Mouse (Mus musculus) embryo, embryonic 9.5 days (tissue): ENCODE measurements around the gene Zmynd10.

Source experiments
- DNase-seq: peaks from one replicate; pipeline ENCODE4 v3.0.0-alpha.2; 2017; ENCODE audit errors: extremely low spot score

Zmynd10 gene

DNA sequence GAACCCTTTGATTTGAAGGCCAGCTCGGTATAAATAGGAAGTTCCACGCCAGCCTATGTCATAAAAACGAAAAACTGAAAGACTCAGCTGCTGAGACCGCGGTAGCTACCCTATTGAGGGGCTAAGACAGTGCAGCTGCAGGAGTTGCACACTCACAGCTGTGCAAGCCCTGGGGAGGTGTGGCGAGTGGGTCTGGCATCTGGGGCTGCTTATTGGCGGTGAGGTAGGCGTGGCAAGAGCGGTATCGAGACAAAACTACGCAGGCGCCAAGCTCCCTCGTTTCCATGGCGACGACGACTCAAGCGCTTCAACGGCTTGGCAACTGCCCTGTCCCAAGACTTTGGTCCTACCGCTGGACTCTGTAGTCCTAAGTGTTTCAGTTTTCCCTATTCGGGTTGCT, at the start of gene Zmynd10:
TSS of gene Zmynd10 (plus strand) at position 273 of the 400 bp plus-strand sequence.
- DNase-seq = peak; percentile 84

DNA sequence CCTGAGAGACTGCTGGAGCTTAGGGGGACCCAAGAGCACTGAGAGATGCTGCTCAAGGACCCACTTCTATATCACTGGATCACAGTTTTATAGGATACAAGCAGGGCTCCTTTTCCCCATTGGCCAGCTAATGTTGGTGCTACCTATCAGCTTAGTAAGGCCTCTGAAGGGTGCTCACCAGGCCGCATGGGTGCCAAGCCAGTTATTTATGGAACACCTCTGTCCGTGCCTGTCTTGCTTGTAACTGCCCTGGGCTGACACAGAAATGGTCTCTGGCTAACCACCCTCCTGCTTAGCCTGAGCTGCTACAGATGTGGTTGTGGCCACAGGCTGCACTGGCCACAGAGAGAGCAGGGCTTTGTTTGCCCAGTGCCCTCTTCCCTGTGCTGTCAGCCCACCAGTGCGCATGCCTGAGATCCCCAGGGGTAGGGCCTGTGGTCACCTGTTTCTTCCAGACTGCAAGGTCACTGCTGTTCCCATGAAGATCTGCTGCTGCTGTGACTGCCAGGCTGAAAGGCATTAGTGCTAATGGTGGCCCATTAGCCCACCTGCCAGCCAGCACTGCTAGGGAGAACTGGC, 46.3 kb upstream of the Zmynd10 start:
- no peak for DNase-seq

DNA sequence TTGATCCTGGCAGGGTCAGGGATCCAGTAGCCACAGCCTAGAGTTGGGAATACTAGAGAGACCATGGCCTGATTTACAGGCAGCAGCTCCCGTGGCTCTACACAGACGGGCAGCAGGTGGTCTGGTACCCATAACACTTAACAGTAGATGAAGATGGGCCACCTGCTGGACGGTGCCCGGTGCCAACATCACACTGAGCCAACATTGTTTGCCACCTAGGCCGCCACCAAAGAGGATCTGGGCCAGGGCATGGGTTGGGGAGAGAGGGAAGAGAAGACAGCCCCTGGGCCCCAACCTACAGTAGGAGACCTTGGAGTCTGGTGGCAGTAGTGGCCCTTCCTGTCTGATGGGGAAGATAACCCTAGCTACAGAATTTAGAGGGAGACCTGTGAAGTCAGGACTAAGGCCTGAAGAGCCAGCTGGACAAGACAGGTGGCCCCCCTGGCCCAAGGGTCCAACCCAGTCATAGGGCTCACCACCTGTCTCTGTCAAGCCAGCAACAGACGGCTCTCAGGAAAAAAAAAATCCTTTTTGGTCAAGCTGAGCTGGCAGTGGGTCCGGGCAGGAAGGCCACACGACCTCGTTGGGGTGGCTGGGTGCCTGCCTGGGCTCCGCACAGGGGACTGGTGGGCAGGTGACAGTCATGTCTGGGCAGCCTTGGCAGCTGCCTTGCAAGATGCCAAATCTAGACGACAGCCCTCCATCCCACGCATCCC, 44.8 kb upstream of the Zmynd10 start:
- DNase-seq = no peak

DNA sequence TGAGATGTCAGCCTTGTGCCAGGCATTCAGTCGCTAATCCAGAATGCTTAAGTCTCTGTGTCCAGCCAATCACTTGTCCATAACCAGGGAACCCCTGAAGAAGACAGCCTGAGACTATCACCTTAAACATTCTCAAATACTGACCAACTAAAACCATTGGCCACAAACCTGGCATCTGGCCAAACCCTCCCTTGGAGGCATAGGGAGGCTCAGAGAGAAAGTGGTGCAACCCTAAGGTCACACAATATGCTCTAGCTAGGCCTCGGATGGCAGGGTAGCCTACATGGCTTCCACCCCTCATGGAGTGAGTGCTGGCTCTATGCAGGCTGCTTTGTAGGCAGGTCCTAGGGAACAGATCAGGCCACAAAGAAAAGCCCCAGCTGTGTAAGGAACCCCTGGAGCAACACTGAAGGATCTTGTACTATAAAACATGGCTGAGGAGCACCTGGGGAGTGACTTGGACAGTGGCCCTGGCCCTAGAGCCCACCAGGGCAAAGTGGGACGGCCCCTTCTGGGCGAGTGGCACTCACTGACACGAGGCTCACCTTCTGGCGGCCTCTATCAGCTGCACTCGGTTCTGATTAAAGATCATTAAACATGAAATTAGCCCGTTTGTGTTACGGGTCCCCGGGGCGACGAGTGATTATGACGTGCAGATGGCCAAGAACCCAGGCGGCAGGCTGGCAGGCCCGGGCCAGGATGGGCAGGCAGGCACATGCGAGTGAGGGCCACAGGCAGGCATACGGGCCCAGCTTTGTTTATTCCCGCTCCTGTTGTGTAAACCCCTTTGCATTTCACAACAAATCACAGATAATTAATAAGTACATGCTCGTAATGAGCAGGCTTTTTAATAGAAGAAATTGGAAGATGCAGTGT, 42.2 kb upstream of the Zmynd10 start:
- no peak for DNase-seq

DNA sequence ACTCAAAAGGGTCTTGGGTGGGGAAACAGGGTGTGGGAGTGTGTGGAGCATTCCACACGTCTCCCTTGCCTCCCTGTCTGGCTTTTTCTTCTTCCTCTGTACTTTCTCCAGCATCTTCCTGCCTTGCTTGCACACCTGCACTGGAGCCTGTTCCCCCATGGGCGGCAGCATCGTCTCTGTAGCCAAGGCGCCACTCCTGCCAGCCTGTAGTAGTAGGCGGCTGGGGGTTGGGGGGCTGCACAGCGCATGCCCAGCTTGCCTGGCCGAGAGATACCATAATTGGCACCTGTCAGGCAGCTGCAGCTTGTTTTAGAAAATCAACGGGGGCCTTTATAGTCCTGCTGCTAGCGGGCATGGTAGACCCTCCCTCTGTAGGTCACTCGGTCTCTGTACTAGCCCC, 38.8 kb upstream of the Zmynd10 start:
- no peak for DNase-seq

DNA sequence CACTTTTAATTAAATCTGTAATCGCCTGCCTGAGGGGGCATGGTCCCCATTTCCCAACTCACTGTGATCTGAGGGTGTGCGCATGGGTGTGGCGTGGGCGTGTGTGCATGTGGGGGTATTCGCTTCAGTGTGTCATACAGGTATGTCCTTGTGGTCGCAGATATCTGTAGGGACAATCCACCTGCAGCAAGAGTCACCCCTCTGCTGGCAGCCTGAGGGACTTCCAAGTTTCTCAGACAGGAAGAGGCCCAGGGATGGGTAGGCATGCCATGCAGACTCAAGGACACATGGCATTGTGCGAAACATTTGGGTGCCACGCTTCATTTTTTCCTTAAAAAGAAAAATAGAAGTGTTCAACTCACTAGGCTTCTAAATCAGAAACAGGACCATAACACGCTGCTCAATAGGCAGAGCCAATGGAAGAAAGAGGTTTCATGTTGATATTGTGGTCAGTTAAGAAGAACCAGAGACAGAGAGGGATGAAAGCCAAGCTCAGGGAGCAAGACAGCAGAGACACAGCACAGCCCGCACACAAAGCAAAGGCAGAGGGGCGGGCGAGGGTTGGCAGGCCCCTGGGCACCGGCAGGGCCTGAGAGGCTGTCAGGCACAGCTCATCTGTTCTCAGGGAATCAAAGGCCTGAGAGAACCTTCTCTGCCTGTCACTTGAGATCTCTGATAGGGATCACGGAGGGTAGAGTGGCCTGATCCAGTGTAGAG, 36.6 kb upstream of the Zmynd10 start:
- no peak for DNase-seq

DNA sequence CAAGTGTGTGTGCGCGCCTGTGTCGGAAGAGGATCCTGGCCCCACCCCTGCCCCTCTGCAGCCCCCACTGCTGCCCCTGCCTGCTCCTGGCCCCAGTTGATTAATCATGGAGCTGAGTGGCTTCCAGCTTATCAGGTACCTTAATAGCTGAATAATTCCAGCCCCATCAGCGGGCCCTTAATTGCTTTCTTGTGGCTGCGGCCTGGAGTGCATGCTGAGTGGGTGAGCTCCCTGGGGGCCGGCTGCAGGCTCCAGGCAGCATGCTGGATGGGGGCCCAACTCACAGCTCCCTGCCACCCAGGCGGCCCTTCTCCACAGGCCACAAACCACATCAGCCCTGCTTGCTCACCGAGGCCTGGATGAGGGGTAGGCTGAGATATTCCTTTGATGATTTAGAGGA, 35.7 kb upstream of the Zmynd10 start:
- no peak for DNase-seq

DNA sequence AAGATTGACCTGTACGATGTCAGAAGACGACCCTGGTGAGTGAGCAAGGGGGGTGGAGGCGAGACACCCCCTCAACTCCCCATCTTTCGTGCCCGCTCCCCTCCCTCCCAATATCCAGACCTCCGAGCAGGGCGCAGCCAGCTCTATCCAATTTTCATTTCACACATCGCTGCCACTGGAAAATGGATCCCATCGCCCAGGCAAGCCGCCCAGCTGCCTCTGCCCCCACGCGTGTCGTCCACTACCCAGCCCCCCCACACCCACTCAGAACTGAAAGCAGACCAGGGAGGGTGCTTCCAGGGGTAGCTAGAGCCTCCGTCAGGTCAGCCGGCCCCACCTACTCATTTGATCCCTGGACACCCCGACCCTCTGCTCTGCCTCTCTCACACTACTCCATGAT, 34.8 kb upstream of the Zmynd10 start:
- no peak for DNase-seq

DNA sequence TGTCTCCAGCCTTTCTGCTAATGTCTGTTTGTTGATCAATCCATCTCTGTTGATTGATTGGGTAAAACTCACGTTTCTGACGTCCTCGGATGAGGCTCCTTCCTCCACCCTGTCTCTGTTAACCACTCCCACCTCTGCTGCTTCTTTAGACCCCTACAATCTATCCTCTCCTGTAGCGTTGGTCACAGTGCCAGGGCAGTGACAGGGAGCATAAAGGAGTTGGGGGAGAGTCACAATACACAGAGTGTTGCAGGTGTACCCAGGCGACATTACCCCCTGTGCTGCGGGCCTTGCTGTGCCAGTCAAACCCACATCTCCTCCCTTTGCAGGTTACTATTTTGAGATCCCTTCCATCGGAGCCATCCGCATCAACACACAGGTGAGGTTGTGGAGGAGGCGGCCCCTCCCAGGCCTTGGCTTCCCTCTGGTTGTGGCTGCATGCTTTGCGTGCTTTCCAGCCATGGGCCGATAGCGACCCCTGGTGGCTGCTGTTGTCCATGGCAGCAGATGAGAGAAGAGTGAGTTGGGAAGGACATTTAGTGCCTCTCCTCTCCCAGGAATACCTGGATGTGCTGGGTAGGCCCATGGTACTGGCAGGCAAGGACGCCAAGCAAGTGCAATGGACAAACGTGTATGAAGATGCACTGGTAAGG, 32.7 kb upstream of the Zmynd10 start:
- DNase-seq = peak; percentile 86

DNA sequence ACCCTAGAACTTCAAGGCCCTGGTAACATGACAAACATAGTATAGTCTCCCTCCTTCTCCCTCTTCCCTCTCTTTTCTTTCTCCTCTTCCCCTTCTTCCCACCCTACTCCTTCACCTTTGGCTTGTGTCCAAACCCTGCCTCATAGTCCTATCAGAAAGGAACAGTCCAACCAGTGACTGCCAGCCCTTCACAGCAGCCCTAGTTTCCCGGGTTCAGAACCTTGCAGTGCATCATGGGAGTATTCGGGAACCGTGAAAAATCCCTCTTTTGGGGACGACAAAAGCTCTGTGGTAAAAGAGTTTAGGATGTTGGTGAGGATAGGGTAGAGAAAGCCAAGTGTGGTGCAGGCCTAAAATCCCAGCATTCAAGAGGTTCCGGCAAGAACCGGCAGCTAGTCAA, 26.8 kb upstream of the Zmynd10 start:
- no peak for DNase-seq

DNA sequence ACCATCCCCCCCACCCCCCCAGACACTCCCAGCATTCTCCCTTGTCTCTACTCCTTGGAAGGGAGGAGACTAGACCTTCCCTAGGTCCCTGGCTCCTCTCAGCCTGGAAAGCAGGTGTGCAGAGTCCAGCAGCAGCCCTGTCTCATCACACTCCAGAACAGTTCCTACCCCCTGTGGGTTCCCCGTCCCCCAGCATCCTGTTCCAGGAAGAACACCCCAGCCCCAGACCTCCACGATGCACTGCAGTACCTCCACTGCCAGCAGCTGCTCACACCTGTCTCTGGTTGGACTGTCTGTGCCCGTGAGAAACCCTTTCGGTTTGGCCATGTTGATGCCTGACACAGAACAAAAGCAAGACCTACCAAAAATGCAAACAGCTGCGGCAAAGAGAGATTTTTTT, 25.9 kb upstream of the Zmynd10 start:
- DNase-seq = no peak

DNA sequence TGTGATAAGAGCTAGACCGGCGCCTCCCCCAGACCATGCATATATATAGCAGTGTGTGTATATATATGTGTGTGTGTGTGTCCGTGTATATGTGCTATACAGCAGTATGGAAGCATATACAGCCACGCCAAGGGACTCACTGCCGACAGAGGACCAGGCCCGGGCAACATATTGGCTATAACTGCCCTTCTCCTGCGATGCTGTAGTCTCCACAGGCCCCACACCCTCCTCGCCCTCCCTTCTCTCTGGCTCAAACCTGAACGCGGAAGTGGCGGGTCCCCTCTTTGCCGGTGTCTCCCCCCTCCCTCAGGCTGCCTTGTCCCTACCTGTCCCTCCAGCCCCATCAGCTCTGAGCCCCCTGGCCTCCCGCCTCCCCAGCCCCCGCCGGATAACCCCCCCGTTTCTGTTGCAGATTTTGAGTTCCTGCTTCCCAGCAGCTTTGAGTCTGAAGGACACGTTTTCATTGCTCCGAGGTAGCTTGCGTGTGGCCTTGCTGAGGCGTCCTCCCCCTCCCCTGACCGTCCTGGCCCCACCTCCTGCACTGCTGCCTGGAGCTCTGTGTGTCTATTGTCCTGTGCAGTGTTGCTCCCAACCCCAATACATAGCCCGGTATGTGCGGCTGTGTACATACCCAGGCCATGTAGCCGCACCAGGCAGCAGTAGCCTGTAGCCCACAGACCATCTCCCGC, 25.2 kb upstream of the Zmynd10 start:
- peak; percentile 33 for DNase-seq

DNA sequence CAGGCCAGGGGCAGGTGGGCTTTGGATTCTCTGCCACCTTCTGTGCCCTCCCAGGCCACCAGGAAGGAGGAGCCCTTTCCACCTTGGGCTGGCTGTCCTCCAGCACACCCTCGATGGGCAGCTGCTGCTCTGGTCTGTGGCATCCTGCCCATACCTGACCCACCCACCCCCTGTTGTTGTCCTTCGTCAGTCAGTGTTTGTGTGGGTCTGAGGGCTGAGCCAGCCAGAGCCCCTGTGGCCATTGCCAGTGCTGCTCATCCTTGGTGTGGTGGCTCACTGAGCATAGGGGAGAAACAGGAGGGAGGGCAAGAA, 24.7 kb upstream of the Zmynd10 start:
- DNase-seq = no peak

DNA sequence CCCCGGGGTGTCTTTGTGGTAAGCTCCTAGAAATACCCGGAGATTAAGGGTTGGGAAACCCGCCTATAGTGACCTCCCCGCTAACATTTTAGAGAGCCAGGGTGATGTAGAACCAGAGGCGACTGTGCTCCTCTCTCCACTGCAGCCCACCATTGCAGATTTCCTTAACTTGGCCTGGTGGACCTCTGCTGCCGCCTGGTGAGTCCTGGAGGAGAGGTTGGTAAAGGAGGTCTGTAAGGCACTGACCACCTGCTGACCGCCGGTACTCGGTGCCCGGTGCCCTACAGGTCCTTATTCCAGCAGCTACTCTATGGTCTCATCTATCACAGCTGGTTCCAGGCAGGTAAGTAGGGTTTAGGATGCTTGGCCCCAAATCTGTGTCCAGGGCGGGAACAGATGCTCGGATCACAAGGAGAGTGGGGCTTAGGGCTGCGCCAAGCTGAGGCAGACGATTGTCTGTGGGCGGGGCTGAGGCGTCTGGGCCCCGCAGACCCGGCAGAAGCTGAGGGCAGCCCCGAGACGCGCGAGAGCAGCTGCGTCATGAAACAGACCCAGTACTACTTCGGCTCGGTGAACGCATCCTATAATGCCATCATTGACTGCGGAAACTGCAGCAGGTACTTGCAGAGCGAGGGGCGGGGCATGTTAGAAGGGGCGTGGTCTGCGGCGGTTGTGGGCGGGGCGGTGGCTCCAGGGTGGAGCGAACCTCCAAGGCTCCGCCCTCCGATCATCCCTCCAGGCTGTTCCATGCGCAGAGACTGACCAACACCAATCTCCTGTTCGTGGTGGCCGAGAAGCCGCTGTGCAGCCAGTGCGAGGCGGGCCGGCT, 20.7 kb upstream of the Zmynd10 start:
- DNase-seq = peak; percentile 95

DNA sequence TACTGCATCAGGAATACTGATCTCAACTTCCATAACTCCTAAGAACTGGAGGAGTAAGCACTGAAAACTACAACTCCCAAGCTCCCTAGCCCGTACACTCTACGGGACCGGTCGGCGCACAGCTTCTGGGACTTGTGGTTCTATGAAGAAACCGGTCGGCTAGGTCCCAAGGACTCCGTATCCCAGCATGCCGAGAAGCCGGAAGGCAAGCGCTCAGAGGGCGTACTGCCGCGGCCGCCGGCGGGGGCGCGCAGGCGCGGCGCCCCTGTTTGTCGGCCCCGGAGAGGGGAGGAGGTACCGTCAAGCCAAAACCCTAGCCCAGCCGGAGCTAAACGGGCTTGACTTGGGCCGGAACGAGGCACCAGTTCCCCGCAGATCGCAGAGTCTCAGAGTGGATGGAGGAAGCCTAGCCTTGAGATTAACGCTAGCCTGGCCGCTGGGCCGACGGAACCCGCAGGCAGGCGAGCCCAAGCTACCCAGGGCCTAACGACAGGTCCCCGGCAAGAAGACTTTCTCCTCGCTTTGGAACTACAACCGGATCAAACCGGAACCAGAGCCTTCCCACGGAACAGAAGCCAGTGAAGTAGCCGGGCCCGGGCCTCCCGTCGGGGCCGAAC, 13.2 kb upstream of the Zmynd10 start, which contains the start of gene Tmem115:
TSS of gene Tmem115 (plus strand) at position 155 of the 617 bp plus-strand sequence.
- peak; percentile 87 for DNase-seq

DNA sequence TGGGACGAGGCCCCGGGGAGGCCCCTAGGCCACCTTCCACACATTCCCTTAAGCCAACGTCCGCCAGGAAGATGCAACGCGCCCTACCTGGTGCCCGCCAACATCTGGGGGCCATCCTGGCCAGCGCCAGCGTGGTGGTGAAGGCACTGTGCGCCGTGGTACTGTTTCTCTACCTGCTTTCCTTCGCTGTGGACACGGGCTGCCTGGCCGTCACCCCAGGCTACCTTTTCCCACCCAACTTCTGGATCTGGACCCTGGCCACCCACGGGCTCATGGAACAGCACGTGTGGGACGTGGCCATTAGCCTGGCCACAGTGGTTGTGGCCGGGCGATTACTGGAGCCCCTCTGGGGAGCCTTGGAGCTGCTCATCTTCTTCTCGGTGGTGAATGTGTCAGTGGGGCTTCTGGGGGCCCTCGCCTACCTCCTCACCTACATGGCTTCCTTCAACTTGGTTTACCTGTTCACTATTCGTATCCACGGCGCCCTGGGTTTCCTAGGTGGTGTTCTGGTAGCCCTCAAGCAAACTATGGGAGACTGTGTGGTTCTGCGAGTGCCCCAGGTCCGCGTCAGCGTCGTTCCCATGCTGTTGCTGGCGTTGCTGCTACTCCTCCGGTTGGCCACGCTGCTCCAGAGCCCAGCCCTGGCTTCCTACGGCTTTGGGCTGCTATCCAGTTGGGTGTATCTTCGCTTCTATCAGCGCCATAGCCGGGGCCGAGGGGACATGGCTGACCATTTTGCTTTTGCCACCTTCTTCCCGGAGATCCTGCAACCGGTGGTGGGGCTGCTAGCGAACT, 12.5 kb upstream of the Zmynd10 start:
- no peak for DNase-seq

DNA sequence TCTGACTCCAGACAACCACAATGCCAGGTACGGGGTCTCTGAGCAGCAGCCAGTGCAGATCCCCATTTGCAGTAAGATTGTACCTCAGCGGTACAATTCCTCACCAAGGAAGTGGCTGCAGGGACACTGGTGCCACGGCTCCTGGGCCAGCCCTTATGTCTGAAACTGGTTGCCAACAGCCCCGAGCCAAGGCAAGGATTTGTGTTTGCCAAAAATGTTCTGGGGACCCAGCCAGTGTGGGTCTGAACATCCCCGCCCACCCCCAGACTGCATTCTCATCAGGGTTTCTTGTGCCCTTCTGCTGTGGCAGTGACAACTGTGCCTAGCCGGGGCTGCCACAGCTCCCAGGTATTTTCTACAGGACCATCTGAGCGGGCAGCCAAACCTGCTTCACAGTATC, 8.9 kb upstream of the Zmynd10 start:
- no peak for DNase-seq

DNA sequence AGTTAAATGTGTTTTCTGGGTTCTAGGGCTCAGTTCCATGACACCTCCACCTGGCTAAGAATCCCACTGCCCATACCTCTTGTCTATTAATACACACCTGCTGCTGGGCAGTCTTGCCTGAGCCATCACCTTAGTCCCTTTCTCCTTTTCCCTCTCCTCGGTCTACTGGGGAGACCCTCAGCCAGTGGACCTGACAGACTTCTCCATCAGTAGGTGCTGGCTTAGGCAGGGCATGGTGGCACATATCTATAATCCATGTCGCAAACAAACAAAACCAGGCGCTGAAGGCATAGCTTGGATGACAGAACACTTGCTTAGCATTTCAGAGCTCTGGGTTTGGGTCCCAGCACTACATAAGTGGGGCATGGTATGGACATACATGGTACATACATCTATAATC, 8.4 kb upstream of the Zmynd10 start:
- DNase-seq = no peak

DNA sequence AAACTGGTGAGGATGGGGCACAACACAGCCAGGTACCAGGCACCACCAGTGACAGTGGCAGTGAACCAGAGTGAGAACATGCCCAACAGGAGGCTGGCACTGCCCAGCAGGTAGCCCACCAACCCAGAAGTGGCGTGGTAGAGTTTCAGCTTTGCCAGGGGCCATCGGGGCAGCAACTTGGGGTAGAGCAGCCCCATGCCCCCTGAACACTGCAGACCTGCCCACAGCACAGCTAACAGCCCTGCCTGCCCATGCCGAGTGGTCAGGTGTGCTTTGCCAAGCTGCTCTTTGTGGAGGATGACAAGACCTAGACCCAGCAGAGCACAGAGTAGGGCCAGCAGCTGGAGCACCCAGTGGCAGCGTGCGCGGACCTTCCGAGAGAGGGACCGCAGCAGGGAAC, 7.2 kb upstream of the Zmynd10 start:
- no peak for DNase-seq
